Mouse (Mus musculus): ENCODE data around the gene Vegfc. TPM values are rescaled to one million over a fixed set of nuclear protein-coding genes. Genes with fewer than 3 reads are reported as not detected.

Vegfc gene
- not detected in 2 replicates for total RNA-seq (2014; fragmentation: Nextera tagmentation)
- total RNA-seq (2017) = 0.52 TPM in 1 of 2 replicates, not detected in the other

DNA sequence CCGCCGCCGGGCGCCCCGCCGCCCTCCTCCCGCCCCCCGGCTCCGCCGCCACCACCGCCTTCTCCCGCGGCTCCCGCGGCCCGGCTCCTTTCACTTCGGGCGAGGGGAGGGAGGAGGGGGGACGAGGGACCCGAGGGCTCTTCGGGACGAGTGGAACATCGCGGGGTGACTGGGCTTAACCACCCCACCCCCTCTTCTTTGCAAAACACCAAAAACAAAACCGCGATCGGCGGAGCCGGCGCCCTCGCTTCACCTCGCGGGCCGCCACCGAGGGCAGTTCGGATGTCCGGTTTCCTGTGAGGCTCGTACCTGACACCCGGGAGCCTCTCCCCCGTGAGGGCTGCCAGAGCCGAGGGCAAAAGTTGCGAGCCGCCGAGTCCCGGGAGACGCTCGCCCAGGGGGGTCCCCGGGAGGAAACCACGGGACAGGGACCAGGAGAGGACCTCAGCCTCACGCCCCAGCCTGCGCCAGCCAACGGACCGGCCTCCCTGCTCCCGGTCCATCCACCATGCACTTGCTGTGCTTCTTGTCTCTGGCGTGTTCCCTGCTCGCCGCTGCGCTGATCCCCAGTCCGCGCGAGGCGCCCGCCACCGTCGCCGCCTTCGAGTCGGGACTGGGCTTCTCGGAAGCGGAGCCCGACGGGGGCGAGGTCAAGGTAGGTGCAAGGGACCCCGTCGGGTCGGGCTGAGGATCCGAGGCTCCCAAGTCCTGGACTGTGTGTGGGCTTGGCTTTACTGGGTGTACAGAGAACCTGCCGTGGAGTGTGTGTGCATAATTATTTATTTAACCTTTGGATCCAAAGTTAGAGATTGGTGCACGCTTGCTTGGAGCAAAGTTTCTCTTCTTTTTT, at the start of gene Vegfc:
Gene Vegfc, plus strand, starts transcription at position 336 of the 850 bp plus-strand sequence.
- ATAC-seq (replicated peaks; ENCODE audit: poor library complexity, severe bottlenecking) = peak; percentile 55

DNA sequence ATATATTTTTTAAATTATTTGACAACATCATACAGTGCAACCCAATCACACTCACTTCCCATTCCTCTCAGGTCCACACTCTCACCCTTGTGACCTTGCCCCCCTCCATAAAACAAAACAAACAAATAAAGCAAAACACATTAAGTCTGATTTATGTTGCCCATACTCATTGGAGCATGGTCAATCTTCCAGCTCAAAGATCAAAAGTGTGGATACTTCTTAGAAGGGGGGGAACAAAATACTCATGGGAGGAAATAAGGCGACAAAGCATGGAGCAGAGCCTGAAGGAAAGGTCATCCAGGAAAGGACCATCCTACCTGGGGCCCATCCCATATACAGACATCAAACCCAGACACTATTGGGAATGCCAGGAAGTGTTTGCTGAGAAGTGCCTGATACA, 42.8 kb upstream of the Vegfc start:
- ATAC-seq (replicated peaks; ENCODE audit: poor library complexity, severe bottlenecking) = no peak

DNA sequence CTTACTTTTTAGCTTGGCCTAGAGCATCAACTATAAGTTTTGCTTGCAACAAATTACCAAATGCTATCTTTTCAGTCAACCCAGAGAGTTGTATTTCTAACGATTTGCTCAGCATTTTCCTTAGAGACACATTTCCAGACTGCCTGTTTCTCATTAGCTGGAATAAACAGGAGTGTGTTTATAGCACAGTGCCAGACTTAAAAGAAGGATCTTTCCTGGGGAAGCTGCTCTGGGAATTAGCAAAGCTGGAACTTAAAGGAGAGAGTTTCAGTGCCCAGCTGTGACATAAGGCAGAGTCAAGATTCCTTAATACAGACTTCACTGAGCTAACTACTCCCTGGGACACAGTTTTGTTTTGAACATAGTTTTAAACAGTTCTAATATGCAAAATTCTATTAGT, 34.8 kb upstream of the Vegfc start:
- no peak for ATAC-seq (replicated peaks; ENCODE audit: poor library complexity, severe bottlenecking)

DNA sequence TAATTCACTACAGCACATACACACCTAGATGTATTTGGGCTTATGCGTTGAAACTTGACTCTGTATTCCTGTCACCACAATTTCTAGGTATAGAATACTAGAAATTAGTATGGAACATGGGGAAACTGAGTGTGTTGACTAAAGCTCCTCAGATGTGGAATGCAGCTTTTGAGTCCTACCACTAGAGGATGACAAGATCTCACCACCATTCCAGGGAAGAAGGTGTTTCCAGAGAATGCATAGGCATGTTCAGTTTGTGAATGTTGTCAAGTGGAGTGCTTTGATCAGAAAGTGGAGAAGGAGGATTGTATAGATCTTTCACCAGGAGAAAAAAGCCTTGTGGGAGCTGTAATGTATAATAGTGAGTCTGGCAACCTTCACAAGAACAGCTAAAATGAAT, 33.9 kb upstream of the Vegfc start:
- no peak for ATAC-seq (replicated peaks; ENCODE audit: poor library complexity, severe bottlenecking)

DNA sequence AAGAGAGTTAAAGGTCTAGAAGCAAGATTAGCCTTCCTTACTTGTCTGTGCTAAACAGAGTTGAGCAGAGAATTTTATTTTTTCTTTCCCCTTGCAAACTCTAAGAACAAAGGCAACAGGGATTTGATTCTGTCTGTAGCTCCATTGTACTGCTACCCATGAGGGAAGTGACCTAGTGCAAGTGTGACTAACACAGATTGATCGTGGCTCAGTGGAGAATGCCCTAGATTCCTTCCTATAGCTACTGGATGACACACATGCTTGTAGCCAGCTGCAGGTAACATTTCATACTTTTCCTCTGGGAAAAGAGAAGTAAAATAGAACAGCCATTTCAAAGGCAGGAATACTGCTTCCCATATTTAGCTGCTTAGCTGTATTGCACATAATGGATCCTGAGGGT, 24.2 kb upstream of the Vegfc start:
- ATAC-seq (replicated peaks; ENCODE audit: poor library complexity, severe bottlenecking) = no peak

DNA sequence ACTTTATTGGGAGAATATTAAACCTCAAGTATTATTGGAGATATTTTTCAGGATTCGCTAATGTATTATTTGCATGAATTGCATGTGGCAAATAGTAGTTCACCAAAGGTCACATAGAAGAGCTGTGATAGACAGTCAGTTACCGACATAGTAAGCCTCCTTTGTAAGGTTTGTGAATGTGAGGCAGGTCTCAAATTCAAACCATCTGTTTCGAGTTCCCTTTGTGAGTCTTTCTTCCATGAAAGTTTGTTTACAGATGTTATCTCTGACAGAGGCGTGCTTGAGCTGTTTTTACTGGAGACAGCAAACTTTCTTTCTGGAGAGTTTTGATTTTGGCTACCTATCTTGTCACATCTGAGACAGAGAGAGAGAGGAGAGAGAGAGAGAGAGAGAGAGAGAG, 11.9 kb upstream of the Vegfc start:
- no peak for ATAC-seq (replicated peaks; ENCODE audit: poor library complexity, severe bottlenecking)

DNA sequence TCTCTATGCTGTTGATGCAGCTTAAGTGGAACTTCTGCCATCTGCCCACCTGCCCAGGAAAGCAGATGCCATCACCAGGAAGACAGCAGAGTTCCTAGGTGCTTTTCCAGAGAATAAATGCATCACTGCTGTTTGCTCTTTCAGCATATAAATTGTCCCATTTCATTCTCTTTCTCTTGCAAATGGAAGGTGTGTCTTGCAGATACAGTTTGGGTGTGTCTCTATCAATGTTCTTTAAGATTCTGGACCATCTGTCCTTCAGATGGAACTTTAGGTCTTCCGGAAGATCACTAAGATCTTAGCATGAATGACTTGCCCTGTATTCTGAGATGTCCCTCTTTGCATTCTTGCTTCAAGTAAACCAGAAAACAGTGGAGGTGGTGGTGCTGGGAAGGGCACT, 1.1 kb upstream of the Vegfc start:
- no peak for ATAC-seq (replicated peaks; ENCODE audit: poor library complexity, severe bottlenecking)

DNA sequence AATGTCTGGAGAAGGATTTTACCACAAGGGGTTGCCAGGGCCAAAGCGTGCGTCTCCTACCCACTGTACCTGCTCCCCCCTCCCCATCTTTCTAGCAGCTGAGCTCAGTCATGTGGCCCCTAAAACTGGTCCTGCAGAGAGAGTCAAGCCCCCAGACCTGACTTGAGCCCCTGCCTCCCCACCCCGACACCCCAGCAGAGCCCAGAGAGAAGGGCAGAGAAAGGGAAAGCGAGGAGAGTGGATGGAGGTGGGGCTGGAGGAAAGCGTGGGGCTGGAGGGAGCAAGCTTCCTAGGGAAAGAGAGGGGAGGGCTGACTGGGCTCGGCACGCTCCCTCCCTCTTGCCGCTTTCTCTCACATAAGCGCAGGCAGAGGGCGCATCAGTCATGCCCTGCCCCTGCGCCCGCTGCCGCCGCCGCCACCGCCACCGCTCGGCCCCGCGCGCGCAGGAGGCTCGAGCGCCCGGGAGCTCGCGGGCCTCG, 575 bp upstream of the Vegfc start:
- ATAC-seq (replicated peaks; ENCODE audit: poor library complexity, severe bottlenecking) = peak; percentile 72

DNA sequence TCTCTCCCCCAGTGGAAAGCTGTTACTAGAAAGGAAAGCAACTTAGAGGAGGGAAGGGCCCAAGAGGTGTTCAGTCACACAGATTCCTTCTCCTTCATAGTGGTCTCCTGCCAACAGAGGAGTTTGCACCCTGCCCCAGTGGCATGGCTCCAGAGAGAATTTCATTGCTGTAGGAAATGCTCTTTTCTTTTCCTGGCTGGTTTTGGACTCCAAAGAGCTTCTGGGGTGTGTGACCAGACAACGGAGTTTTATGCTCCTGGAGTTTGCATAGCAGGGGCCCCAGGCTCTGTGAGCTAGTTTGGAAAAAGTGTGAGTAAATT, 675 bp downstream of the Vegfc start:
- ATAC-seq (replicated peaks; ENCODE audit: poor library complexity, severe bottlenecking) = no peak

DNA sequence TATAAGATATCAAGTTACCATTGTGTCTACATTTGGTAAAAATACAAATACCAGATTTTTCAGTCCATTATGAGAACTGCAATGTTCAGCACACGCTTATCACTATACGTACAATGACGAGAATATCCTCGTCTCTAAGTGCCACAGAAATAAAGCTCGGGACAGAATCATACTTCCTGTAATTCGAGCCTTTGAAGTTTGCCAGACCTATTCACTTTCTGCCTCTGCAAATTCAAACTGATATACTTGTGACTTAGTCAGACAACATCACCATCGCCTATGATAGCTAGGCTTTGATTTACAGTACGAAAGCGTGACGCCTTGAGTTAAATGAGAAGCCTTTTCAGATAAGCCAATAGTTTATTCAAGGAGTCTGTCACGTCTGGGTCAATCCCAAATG, 1.6 kb downstream of the Vegfc start:
- ATAC-seq (replicated peaks; ENCODE audit: poor library complexity, severe bottlenecking) = no peak

DNA sequence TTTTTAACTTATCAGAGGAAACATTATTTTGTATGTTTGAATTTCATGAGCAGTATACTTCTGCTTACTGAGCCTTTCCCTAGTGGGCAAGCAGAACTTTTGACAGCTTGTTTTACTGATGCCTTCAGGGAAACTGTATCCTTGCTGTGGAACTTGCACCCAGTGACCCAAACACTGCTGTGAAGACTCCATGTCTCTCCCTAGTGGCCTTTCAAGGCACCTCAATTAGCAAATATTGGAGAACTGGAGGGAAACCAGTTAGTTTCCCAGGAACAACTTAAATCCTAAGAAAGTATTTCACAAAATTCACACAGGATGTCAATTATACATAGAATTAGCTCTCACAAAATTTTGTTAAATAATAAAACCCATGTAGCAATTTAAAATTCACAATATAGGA, 2.2 kb downstream of the Vegfc start:
- no peak for ATAC-seq (replicated peaks; ENCODE audit: poor library complexity, severe bottlenecking)

DNA sequence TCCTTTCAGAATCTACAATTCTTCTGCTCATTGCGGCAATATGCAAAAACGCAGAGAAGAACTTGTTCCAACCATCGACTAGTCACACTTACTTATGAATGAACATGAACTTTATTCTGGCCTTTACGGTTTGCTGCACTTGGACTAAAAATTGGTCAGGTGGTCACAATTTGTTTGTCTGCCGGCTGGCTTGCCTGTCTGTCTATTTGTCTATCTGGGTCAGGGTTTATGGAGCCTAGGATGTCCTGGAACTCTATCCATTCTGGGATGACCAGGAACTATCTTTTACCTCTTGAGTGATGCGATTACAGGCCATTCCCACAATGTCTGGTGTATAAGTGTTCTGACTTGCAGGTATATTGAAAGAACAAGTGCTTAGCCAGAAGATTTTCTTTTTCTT, 8.5 kb downstream of the Vegfc start:
- ATAC-seq (replicated peaks; ENCODE audit: poor library complexity, severe bottlenecking) = no peak

DNA sequence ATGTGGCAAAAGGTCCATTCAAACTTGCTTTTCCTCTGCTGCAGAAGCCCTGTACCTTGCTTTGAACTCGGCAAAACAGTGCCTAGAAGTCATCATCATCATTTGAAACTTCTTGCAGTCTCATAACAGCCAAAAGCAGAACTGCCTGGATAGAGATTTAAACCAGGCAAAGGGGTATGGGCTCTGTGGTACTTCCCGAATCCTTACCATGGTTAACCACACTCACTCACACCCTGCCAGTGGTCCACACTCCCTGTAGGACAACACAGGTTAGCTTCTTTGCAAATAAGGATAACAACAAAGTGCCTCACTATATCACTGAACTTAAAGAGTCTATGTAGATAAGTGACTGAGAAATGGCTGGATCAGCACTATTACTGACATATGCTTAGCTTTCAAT, 9.7 kb downstream of the Vegfc start:
- ATAC-seq (replicated peaks; ENCODE audit: poor library complexity, severe bottlenecking) = peak; percentile 95

DNA sequence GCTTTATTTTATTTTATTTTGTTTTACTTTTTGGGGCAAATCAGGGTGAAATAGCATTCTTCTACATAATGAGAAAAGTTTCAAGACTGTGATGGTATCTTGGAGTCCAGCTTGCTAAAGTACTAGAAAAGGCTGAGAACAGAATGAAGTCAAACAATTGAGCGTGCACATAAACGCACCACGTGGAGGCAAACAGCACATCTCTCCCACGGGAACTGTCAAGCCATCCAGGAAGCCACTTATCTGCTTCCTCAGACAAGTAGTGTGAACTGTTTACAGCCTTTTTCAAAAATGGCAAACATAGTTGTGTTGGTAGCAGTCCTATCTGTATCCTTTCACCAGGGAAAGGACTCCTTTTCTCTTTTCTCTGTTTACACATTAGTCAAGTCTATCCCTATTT, 11.8 kb downstream of the Vegfc start:
- no peak for ATAC-seq (replicated peaks; ENCODE audit: poor library complexity, severe bottlenecking)

DNA sequence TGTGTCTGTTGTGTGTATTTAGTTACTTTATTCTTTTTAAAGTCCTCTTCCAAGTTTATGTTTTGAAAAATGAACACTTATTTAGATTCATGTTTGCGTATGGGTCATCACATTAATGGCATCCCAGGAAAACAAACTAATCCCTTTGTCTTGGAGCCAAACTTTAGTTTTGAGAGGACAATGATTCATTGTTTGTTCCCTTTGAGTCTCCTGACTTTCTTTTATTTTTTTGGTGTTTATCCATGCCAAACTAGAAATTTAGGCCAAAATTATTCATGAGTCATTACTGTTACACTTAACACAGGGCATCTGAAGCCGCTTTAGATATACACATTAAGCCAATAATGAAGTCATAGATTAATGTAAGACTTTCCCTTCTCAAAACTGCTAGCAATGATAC, 12.5 kb downstream of the Vegfc start:
- ATAC-seq (replicated peaks; ENCODE audit: poor library complexity, severe bottlenecking) = no peak

DNA sequence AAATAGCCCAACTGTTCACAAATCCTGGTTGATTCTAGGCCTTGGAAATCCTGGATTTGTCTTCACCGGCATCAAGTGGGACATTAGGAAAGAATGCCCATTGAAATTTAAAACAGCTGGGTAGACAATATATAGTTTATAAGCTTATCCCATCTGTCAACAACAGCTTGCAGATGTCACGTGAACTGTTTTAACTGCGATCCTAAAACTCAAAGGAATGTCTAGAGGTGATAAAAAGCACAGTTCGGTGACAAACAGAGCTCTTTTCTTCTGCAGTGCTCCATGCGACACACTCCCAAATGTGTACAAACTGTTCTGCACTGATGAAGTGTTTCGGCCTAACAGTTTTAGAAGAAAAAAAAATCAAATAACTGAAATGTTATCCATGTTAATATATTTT, 22.7 kb downstream of the Vegfc start:
- ATAC-seq (replicated peaks; ENCODE audit: poor library complexity, severe bottlenecking) = no peak

DNA sequence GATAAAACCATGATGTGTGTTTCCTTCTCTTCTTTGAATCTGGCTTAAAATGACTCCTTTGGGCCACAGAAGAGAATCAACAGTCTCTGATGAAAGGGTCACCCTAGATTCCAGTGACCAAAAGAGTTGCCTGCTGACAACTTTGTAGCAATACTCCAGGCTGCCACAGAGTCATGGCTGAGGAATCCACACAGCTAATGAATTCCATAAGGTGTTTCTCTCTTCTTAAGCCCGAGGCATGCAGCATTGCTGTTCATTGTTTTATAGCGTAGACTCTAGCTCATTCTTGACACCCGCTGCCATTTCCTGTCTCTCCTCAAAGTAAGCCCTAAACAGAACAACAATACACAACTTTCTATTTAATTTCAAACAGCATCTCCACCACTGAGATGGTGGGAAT, 37.2 kb downstream of the Vegfc start:
- ATAC-seq (replicated peaks; ENCODE audit: poor library complexity, severe bottlenecking) = no peak

DNA sequence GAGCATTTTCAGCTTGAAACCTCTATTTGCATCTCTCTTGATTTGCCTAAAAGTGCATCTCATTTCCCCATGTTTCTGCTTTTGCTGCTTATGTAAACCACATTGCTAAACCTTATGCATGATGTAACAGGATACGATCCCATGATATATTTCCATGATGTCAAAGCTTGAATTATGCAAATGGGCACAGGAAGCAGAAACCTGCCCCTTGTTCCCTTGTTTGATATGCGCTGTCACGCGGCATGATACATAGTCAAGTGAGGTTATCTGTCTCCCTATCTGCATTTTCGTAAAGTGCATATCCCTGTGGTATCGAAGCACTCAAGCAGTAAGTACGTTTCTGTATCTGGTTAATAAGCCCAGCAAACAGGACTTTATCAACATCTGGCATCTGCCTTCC, 42.7 kb downstream of the Vegfc start:
- peak; percentile 96 for ATAC-seq (replicated peaks; ENCODE audit: poor library complexity, severe bottlenecking)

DNA sequence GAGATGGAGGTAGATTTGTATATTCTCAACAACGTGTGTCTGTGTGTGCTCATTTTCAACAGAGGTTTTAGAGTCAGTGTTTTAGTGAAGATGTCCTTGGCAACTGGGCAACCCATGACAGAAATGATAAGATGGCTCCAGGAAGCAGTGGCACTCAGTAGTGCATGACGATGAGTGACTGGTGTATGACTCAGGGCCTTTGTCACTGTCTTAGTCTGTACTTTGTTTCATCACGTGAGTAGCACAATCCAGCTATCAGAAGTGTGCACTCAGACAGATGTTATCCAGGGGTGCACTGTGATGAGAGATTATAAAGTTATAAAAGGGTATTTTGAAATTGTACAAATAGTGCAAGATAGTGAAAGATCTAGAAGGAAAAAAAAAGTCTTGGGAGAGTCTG, 44.5 kb downstream of the Vegfc start:
- ATAC-seq (replicated peaks; ENCODE audit: poor library complexity, severe bottlenecking) = no peak

DNA sequence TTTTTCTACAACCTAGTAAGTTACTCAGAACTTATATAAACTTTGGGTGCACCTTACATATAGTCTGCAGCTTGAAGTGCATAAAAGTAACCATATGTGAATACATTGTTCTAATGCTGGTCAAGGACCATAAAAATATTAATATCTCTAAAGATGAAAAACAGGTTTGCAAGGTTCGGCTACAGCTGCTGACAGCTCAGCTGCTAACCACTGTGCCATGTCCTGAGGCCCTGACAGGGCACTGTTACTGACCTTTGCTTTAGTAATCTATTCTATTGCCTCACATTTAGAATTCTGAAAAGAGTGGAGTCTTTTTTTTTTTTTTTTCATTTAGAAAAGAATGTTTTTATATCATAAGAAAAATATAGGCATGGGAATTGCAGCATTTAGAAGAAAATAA, 44.9 kb downstream of the Vegfc start:
- ATAC-seq (replicated peaks; ENCODE audit: poor library complexity, severe bottlenecking) = no peak

DNA sequence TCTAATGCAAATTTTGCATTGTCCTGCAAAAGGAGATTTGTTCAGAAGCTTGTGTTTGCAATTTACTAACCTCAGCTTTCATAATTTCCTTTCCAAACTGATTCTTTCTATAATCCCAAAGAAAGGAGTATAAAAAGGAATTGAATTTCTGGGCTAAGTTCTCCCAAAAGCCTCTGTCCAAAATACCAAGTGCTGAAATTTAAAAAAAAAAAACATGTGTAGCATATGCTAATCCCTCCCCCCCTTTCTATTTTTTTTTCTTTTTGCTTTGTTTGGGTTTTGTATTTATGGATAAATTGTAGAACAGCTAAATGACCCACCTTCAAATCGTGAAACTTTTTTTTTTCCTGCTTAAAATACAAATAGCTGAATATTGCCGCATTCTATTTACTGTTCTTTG, 53.2 kb downstream of the Vegfc start:
- no peak for ATAC-seq (replicated peaks; ENCODE audit: poor library complexity, severe bottlenecking)

DNA sequence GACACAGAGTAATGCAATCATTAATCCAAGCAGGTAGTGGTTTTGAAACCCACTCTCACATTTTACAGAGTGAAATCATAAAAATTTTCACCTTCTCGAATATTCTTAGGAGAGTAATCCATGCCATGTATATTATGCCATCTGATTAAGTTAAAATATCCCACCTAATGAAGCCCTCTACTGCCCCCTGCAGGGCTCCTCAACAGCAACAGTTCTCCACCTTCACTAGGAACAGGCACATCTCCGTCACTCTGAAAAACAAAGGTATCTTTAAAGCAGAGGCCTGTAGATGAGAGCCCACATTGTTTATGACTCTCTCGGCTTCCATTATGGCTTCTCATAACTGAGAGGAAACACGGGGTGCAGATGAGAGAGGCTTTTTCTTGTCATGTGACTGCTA, 75.8 kb downstream of the Vegfc start:
- peak; percentile 92 for ATAC-seq (replicated peaks; ENCODE audit: poor library complexity, severe bottlenecking)
